Mouse (Mus musculus): ENCODE measurements at regions not wholly inside any gene's neighbourhood (a gene's known extent, or its start where the extent isn't known, plus 50 kb on each side); places are given as distances from the start of the nearest gene placed in this dataset.
A peak's percentile ranks its signal among the peaks of the same experiment; 100 is the strongest.

GRCm38 (mm10) chr17:79282771-79283170 lies 72.1 kb downstream of the Cdc42ep3 start:
- DNase-seq (ENCODE audit: low spot score), result no peak

- DNase-seq (ENCODE audit: low spot score), result no peak
Measured at GRCm38 (mm10) chr17:79273551-79273950, 81.3 kb downstream of the Cdc42ep3 start.

GRCm38 (mm10) chr17:79259691-79260090 lies 95.2 kb downstream of the Cdc42ep3 start:
- DNase-seq (ENCODE audit: low spot score), result peak; percentile 8

GRCm38 (mm10) chr17:79246962-79247902 lies 107.7 kb downstream of the Cdc42ep3 start:
- DNase-seq (ENCODE audit: low spot score), result no peak

GRCm38 (mm10) chr17:79244121-79244520 lies 110.8 kb downstream of the Cdc42ep3 start:
- no peak for DNase-seq (ENCODE audit: low spot score)

DNA sequence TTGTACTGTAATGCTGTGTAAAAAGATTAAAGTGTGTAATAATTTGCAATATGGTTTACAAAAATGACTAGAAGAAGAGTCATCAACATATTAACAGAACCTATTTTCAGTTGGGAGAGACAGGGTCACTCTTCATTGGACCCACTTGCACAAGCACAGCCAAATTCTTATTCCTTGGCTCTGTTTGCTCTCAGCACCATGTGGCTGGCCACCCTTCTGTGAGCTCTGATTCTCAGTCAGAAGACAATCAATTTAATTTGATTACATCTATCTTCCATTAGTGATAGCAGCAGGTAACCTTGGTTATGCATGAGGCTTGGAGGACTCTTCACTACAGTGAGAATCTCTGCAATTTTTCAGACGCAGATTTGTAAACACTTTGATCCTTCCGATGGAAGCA lies 111.5 kb downstream of the Cdc42ep3 start:
- DNase-seq (ENCODE audit: low spot score), result no peak

DNA sequence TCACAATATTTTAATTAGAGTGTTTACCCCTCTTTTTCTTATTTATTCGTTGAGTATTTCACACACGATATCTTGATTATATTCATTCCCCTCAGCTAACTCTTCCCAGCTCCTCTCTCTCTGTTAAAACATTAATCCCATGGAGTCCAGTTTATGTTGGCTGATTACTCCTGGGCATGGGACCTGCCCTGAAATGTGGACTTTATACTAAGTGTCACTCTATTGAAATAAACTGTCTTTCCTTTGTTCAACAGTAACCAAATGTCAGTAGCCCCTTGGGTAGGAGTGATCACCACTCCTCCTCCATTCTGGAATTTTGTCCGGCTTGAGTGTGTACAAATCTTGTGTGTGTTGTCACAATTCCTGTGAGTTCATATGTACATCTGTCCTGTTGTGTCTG lies 113.4 kb downstream of the Cdc42ep3 start:
- DNase-seq (ENCODE audit: low spot score), result no peak

DNA sequence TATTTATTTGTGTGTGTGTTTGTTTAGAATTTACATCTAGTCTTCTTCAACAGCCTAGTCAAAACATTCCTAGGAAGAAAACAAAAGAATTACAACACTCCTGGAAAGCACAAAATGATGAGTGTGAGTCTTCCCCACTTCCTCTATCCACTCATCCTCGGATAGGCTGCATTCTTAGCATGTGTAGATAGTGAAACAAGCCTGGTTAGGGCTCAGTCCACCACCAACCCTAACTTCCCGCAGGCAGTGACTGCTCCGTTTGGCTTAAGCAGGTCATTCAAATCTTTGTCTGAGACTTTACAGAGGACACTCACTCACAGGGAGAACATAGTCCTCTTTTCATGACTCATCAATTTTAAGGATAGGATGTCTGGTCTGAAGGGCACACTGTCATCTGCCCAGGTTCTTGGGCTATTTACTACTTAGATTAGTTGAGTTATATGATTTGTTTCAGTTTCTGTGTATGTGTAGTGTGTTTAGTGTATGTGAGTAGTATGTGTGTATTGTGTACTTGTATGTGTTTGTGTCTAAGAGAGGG lies 118.6 kb downstream of the Cdc42ep3 start:
- DNase-seq (ENCODE audit: low spot score), result no peak

- DNase-seq (ENCODE audit: low spot score), result no peak
Measured at GRCm38 (mm10) chr17:79230653-79231489, 124.0 kb downstream of the Cdc42ep3 start.

GRCm38 (mm10) chr17:79206563-79206962 lies 148.3 kb downstream of the Cdc42ep3 start:
- DNase-seq (ENCODE audit: low spot score), result no peak

DNA sequence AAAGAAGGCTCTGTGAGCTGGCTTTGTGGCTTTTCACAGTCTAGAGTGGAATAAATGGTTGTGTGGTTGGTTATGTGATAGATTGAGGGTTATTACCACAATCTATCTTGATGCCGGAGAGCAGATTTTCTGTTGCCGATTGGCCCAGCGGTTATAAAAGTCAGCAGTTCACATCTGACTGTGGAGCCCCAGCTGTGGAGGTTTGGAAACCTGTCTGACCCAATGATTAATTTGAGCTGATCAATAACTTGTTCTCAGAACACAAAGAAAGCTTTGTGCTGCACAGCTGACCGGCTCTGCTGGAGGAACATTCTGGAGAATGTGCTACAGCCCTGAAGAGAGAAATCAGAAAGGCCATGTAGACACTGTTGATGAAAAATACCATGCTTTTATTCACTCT lies 148.8 kb downstream of the Cdc42ep3 start:
- DNase-seq (ENCODE audit: low spot score), result peak; percentile 14

- DNase-seq (ENCODE audit: low spot score), result no peak
Measured at GRCm38 (mm10) chr17:79199814-79200491, 148.2 kb downstream of the Qpct start.

DNA sequence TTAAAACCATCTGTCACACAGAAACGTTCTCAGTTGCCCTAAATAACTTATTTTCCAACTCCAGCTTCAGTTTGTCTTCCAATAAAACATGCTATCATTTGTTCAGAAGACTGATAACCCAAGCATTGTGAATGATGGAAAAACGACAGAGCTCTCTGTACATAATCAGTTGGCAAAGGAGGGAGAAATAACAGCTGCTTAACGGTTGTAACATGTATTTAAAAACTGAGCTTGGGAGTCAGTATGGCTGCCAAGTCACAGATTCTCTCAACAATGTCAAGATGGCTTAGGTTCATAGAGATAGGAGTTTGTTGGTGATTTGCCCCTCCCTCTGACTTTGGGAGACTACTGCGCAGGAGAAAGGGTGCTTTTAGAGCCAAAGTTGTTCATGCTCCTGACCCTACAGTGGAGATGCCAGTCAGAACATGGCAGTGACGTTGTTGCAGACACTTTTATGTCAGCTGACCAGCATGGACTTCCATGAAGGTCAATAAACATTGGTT lies 140.2 kb downstream of the Qpct start:
- DNase-seq (ENCODE audit: low spot score), result no peak

DNA sequence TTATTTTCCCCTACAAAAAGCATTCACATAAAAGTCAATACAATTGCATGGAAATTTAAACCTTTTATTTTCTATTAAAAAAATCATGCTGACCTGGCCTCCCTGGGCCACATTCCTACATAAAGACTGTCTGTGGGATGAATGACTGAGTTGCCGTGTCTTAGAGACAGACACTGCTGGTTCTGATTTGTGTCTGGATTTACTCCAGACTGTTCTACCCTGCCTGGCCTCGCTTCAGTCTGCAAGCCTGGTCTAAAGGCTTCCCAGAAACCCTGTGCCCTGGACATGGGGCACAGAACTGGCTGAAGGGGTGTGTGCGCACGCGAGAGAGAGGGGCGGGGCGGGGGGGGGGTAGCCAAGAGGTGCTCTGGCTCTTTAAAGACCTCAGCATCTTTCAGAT lies 136.6 kb downstream of the Qpct start:
- DNase-seq (ENCODE audit: low spot score), result no peak

- no peak for DNase-seq (ENCODE audit: low spot score)
Measured at GRCm38 (mm10) chr17:79180277-79181130, 128.8 kb downstream of the Qpct start.

DNA sequence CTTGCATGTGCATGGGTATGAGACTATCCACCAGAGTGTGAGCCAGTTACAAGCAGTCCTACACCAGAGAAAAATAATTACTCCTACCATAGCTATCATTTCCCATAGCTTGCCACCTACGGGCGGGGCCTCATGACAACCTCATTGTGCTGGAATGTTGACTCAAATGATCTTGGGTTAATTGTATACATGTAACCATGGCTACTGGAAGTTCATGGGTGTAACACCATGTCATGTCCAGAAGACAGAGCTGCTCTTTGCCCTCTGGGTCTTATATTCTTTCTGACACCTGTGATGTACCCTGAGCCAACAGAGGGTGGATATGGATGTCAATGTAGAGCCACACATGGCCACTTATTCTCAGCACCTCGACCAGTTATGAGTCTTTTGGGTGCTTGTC lies 125.6 kb downstream of the Qpct start:
- no peak for DNase-seq (ENCODE audit: low spot score)

GRCm38 (mm10) chr17:79176356-79176755 lies 124.7 kb downstream of the Qpct start:
- no peak for DNase-seq (ENCODE audit: low spot score)

- DNase-seq (ENCODE audit: low spot score), result no peak
Measured at GRCm38 (mm10) chr17:79175381-79175780, 123.7 kb downstream of the Qpct start.

DNA sequence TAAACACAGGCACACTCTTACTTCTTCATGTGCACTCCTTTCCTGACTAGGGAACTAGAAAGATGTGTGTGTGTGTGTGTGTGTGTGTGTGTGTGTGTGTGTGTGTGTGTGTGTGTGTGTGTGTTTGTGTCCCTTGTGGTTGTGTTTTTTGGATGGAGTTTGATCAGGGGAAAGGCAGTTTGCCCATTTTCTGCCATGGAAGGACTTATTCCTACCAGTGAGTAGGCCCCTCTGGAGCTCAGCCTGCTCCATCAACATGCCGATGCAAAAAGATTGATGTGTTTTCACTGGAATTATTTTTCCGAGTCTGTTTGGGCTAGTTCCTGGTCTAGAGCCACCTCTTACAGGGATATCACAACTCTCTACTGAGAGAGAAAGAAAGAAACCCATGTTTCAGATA lies 120.6 kb downstream of the Qpct start:
- DNase-seq (ENCODE audit: low spot score), result no peak

DNA sequence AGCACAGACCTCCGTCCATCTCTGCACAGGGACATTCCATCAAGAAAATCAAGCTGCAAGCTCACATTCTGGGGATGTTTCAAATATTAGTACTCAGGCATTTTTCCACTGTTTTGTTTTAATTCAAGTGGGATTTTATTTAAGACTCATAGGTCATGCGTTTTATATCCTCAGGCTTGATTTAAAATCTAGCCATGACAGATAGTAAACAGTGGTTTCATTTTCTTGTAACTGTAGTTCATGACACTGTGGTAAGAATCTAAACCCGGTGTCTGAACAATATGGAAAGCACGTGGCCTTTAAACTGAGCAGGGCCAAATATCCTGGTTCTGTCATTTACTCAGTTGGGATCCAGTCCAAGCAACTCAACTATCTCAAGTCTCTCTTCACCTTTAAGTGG lies 119.0 kb downstream of the Qpct start:
- DNase-seq (ENCODE audit: low spot score), result no peak

- no peak for DNase-seq (ENCODE audit: low spot score)
Measured at GRCm38 (mm10) chr17:79167198-79167597, 115.5 kb downstream of the Qpct start.
